Mouse (Mus musculus) G1E (cell line): ENCODE measurements at regions not wholly inside any gene's neighbourhood (a gene's known extent, or its start where the extent isn't known, plus 50 kb on each side); places are given as distances from the start of the nearest gene placed in this dataset.

ENCODE experiments used
- ATAC-seq: 2 replicates; pipeline ENCODE4 v1.8.0; 2016; ENCODE audit warnings: mild to moderate bottlenecking; ENCODE audit not compliant: insufficient number of reproducible peaks, poor library complexity, low FRiP score, severe bottlenecking; ENCODE audit errors: extremely low read depth
- DNase-seq: peaks from one replicate; pipeline ENCODE4 v3.0.0; 2012; ENCODE audit warnings: low spot score
- H3K27me3 ChIP-seq: 2 replicates; pipeline ENCODE4 v1.6.1; 2012; ENCODE audit warnings: mild to moderate bottlenecking, low read length, inconsistent platforms; ENCODE audit not compliant: insufficient read depth
- H3K36me3 ChIP-seq: replicated peaks from 2 replicates; pipeline ENCODE3; 2012; ENCODE audit warnings: mild to moderate bottlenecking, inconsistent platforms
- H3K4me1 ChIP-seq: 2 replicates; pipeline ENCODE4 v1.6.1; 2012; ENCODE audit warnings: low read depth, low read length, inconsistent platforms, mixed read lengths; ENCODE audit not compliant: insufficient read depth
- H3K4me3 ChIP-seq: 2 replicates; pipeline ENCODE4 v1.5.1; 2012; ENCODE audit warnings: low read depth, mild to moderate bottlenecking, inconsistent platforms, low read length, moderate library complexity, mixed read lengths
- H3K9me3 ChIP-seq: replicated peaks from 2 replicates; pipeline ENCODE4 v1.6.1; 2012; ENCODE audit warnings: inconsistent platforms
- CTCF ChIP-seq: IDR thresholded peaks from 2 replicates; pipeline ENCODE4 v1.5.1; 2012; ENCODE audit warnings: low read depth, low read length, inconsistent platforms, mixed read lengths
- GATA1 ChIP-seq: IDR thresholded peaks from 2 replicates; pipeline ENCODE4 v1.6.1; 2012; ENCODE audit warnings: borderline replicate concordance, low read length, inconsistent platforms, mixed read lengths
- GATA2 ChIP-seq: IDR thresholded peaks from 2 replicates; pipeline ENCODE4 v1.6.1; 2012; ENCODE audit warnings: low read depth, low read length, inconsistent platforms, borderline replicate concordance
- POLR2AphosphoS5 ChIP-seq: IDR thresholded peaks from 2 replicates; pipeline ENCODE4 v1.6.1; 2012; ENCODE audit warnings: low read depth, low read length, inconsistent platforms; ENCODE audit not compliant: insufficient replicate concordance
- TAL1 ChIP-seq: conservative IDR thresholded peaks from 2 replicates; pipeline ENCODE4 v1.6.1; 2012; ENCODE audit warnings: low read depth, low read length, inconsistent platforms, mixed read lengths

GRCm38 (mm10) chr7:83105672-83106071 is 238.5 kb downstream of the Mex3b start:
- Histone ChIP-seq H3K4me3 (no peak overlapping the region), H3K9me3 (no peaks in the 10 kb centered on the region), H3K4me1 (no peaks in the 10 kb centered on the region), H3K36me3 (no peaks in the 10 kb centered on the region), H3K27me3 (no peaks in the 10 kb centered on the region)
- TF ChIP-seq GATA2 (no peak), GATA1 (no peak), CTCF (no peak), POLR2AphosphoS5 (no peak), TAL1 (no peak)
- ATAC-seq (no peak), DNase-seq (no peak)

GRCm38 (mm10) chr7:83111217-83111823 is 244.2 kb downstream of the Mex3b start:
- peaks cover 2% of the 10 kb centered on the region; the same call in 1 of the 2 replicates for H3K27me3 ChIP-seq
- DNase-seq: no peak
- no peaks in the 10 kb centered on the region for H3K4me1 ChIP-seq
- H3K4me3 ChIP-seq: no peak overlapping the region
- ATAC-seq: no peak
- TF ChIP-seq GATA2 (no peak), GATA1 (no peak), POLR2AphosphoS5 (no peak), TAL1 (no peak), CTCF (no peak)
- H3K36me3 ChIP-seq: no peaks in the 10 kb centered on the region
- no peaks in the 10 kb centered on the region for H3K9me3 ChIP-seq

- Histone ChIP-seq H3K9me3 (no peaks in the 10 kb centered on the region), H3K27me3 (peaks cover 2% of the 10 kb centered on the region; the same call in 1 of the 2 replicates), H3K4me3 (no peak overlapping the region), H3K4me1 (no peaks in the 10 kb centered on the region), H3K36me3 (no peaks in the 10 kb centered on the region)
- TF ChIP-seq TAL1 (no peak), GATA2 (no peak), CTCF (no peak), POLR2AphosphoS5 (no peak)
- DNase-seq: no peak
- peak; percentile 40; the same call in 1 of the 2 replicates for ATAC-seq
Observed at GRCm38 (mm10) chr7:83116487-83116886, 249.4 kb downstream of the Mex3b start.

GRCm38 (mm10) chr7:83117065-83117464 is 249.9 kb downstream of the Mex3b start:
- no peaks in the 10 kb centered on the region for H3K4me1 ChIP-seq
- ATAC-seq: no peak
- no peak for TF ChIP-seq POLR2AphosphoS5
- TF ChIP-seq GATA1: no peak
- TF ChIP-seq TAL1: no peak
- TF ChIP-seq GATA2: no peak
- TF ChIP-seq CTCF: no peak
- H3K9me3 ChIP-seq: no peaks in the 10 kb centered on the region
- no peak overlapping the region for H3K4me3 ChIP-seq
- no peak for DNase-seq
- peaks cover 2% of the 10 kb centered on the region; the same call in 1 of the 2 replicates for H3K27me3 ChIP-seq
- no peaks in the 10 kb centered on the region for H3K36me3 ChIP-seq

GRCm38 (mm10) chr7:83126196-83126595 is 259.1 kb downstream of the Mex3b start:
- TF ChIP-seq GATA1 (no peak), GATA2 (no peak), TAL1 (no peak), CTCF (no peak), POLR2AphosphoS5 (no peak)
- ATAC-seq: no peak
- no peak overlapping the region for H3K4me3 ChIP-seq
- H3K9me3 ChIP-seq: no peaks in the 10 kb centered on the region
- DNase-seq: no peak
- H3K36me3 ChIP-seq: no peaks in the 10 kb centered on the region
- no peaks in the 10 kb centered on the region for H3K4me1 ChIP-seq
- peaks cover 3% of the 10 kb centered on the region; the same call in 1 of the 2 replicates for H3K27me3 ChIP-seq

- no peaks in the 10 kb centered on the region for H3K9me3 ChIP-seq
- ATAC-seq: no peak
- no peak overlapping the region for H3K4me3 ChIP-seq
- H3K36me3 ChIP-seq: no peaks in the 10 kb centered on the region
- TF ChIP-seq POLR2AphosphoS5: no peak
- TF ChIP-seq GATA1: no peak
- TF ChIP-seq CTCF: no peak
- peaks cover 24% of the 10 kb centered on the region for H3K4me1 ChIP-seq
- no peak for DNase-seq
- no peaks in the 10 kb centered on the region; the same call in 1 of the 2 replicates for H3K27me3 ChIP-seq
Observed at GRCm38 (mm10) chr7:83140216-83140615, 273.1 kb downstream of the Mex3b start.

GRCm38 (mm10) chr7:83140658-83141057 is 273.5 kb downstream of the Mex3b start:
- DNase-seq (no peak), ATAC-seq (no peak)
- Histone ChIP-seq H3K36me3 (no peaks in the 10 kb centered on the region), H3K4me1 (peaks cover 26% of the 10 kb centered on the region), H3K4me3 (no peak overlapping the region), H3K27me3 (no peaks in the 10 kb centered on the region; the same call in 1 of the 2 replicates), H3K9me3 (no peaks in the 10 kb centered on the region)
- TF ChIP-seq POLR2AphosphoS5 (no peak), CTCF (no peak), TAL1 (no peak), GATA2 (no peak), GATA1 (no peak)
